ENCODE assay signal across 10 mouse cellular contexts in the genomic region with DNA sequence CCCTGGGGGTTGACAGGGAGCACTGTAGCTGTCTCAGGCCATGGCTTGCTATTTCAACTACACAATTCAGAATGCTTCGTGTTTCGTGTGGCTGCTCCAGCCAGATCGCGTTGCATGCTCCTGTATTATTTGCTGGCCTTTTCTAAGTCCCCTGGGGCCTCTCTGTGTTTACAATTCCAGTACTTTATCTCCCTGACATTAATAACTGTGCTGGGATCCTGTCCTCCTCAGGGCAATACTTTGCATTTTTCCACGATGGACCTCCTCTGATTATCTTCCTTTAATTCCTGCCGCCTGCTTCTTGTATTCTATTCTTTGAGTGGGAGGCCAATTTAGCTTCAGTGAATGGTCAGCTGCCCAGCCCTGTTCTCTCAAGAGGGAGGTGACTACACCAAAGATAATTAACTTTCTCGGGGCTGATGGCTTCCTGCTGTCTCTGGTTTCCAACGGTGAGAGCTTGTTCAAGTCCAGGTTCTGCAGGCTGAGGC.
A peak's percentile ranks its signal among the peaks of the same experiment; 100 is the strongest.
DNase-seq lines count a peak whose midpoint lies in the region; ATAC-seq and TF ChIP-seq lines count a peak whose summit lies in the region.
"Had no signal": no experiment of that assay in that cellular context is flagged by ENCODE, and none has a peak within 500 bp of the region (broad histone marks: within the 10 kb centered on the region; RNA-seq: fewer than 3 reads in every experiment).

No protein-coding gene starts in this region.

- H3K36me3 ChIP-seq in lung, embryonic 15.5 days = no peaks in the 10 kb centered on the region
- no peaks in the 10 kb centered on the region for H3K36me3 ChIP-seq in embryonic facial prominence, embryonic 15.5 days

- peak overlapping the region; percentile 59 for H3K27ac ChIP-seq in lung, embryonic 15.5 days
- 0 out of 2 replicates have a peak overlapping the region, but pooled peaks have one; percentile 7 for H3K27ac ChIP-seq in embryonic facial prominence, embryonic 15.5 days (replicated peaks)
- no peak overlapping the region for H3K27ac ChIP-seq in gastrocnemius, adult 2 months

- intact Hi-C loops in gastrocnemius, adult 2 months (cut with DNase I) = no loop called here

- H3K9ac ChIP-seq in lung, embryonic 15.5 days = no peak overlapping the region
- no peak overlapping the region for H3K9ac ChIP-seq in embryonic facial prominence, embryonic 15.5 days

- DNase-seq in lung, adult 2 months = no peak
- peak; percentile 53 for DNase-seq in embryo, embryonic 10.5 days (ENCODE audit: low spot score)
- peak; percentile 37 for DNase-seq in kidney, postnatal 14 days
- DNase-seq in cerebellum, adult 18-20 months = no peak
- no peak for DNase-seq in gastrocnemius, adult 2 months
- DNase-seq: left cerebral cortex, postnatal 4 days; right cerebral cortex, postnatal 4 days had no signal

- no peak; the same call in 1 of the 2 replicates for ATAC-seq in lung, embryonic 15.5 days (ENCODE audit: borderline replicate concordance, extremely low read depth, low FRiP score, low TSS enrichment)
- no peak for ATAC-seq in embryonic facial prominence, embryonic 15.5 days (ENCODE audit: insufficient number of reproducible peaks, low FRiP score, low TSS enrichment, low read depth)
- ATAC-seq: forebrain, embryonic 14.5 days had no signal

- TF ChIP-seq POLR2A in lung, adult 2 months (IDR thresholded peaks at IDR 0.05; ENCODE audit: borderline replicate concordance, extremely low read depth, low read depth, low read length) = no peak

- H3K4me3 ChIP-seq in lung, embryonic 15.5 days = no peak overlapping the region
- H3K4me3 ChIP-seq in lung, adult 2 months (replicated peaks; ENCODE audit: extremely low read depth, low read depth, low read length) = no peak overlapping the region
- H3K4me3 ChIP-seq in embryonic facial prominence, embryonic 15.5 days (replicated peaks) = no peak overlapping the region
- no peak overlapping the region for H3K4me3 ChIP-seq in gastrocnemius, adult 2 months

- no peak overlapping the region for H3K4me2 ChIP-seq in lung, embryonic 15.5 days
- no peak overlapping the region for H3K4me2 ChIP-seq in embryonic facial prominence, embryonic 15.5 days (replicated peaks)

- 19% methylated on average over 8 of the region's 8 CpGs for WGBS in lung, embryonic 15.5 days
- 29% methylated on average over 8 of the region's 8 CpGs for WGBS in lung, adult 2 months
- 28% methylated on average over 8 of the region's 8 CpGs for WGBS in embryonic facial prominence, embryonic 15.5 days

- no peaks in the 10 kb centered on the region for H3K27me3 ChIP-seq in lung, embryonic 15.5 days
- no peaks in the 10 kb centered on the region for H3K27me3 ChIP-seq in embryonic facial prominence, embryonic 15.5 days

- TF ChIP-seq CTCF in lung, adult 2 months (IDR thresholded peaks at IDR 0.05; ENCODE audit: insufficient read depth, low read length) = no peak
- TF ChIP-seq CTCF in gastrocnemius, adult 2 months (IDR thresholded peaks at IDR 0.05) = no peak

- H3K4me1 ChIP-seq in lung, embryonic 15.5 days = peaks cover 18% of the 10 kb centered on the region; the same call in 1 of the 2 replicates
- H3K4me1 ChIP-seq in lung, adult 2 months (ENCODE audit: control insufficient read depth, insufficient read depth, low read length) = no peaks in the 10 kb centered on the region
- peaks cover 22% of the 10 kb centered on the region for H3K4me1 ChIP-seq in embryonic facial prominence, embryonic 15.5 days

- no peaks in the 10 kb centered on the region for H3K9me3 ChIP-seq in lung, embryonic 15.5 days
- H3K9me3 ChIP-seq in embryonic facial prominence, embryonic 15.5 days (replicated peaks) = no peaks in the 10 kb centered on the region

Comparison
In these comparisons a context has a peak if more than half of its experiments do, and no peak if none do; other contexts are left out.
1. DNase-seq: peak in embryo, embryonic 10.5 days (single experiment) and kidney, postnatal 14 days (single experiment); none in lung, adult 2 months (single experiment), cerebellum, adult 18-20 months (0 of 2) and gastrocnemius, adult 2 months (single experiment).